Mouse (Mus musculus) embryonic facial prominence, embryonic 11.5 days (tissue): ENCODE data around the gene Lbx1. TPM values are rescaled to one million over a fixed set of nuclear protein-coding genes. Genes with fewer than 3 reads are reported as not detected.

Experiments used
- ATAC-seq: fragments of 200-750 bp; cut with Nextera tagmentation; replicated peaks from 2 replicates; pipeline ENCODE4 v1.8.0; 2017; ENCODE audit warnings: low read depth; ENCODE audit not compliant: insufficient number of reproducible peaks, low FRiP score, low TSS enrichment
- DNase-seq: peaks from one replicate; pipeline ENCODE4 v3.0.0-alpha.2; 2015; ENCODE audit warnings: low spot score
- H3K27ac ChIP-seq: fragments of 300-500 bp; sonication (generic); replicated peaks from 2 replicates; pipeline ENCODE4 v1.5.1; 2014; ENCODE audit warnings: mild to moderate bottlenecking, low read depth, low read length, control low read depth
- H3K27me3 ChIP-seq: fragments of 300-500 bp; sonication (generic); 2 replicates; pipeline ENCODE4 v1.6.1; 2014; ENCODE audit warnings: mild to moderate bottlenecking, low read length, moderate library complexity, mixed read lengths; ENCODE audit not compliant: control insufficient read depth, insufficient read depth
- H3K36me3 ChIP-seq: fragments of 300-500 bp; sonication (generic); replicated peaks from 2 replicates; pipeline ENCODE4 v1.6.1; 2014; ENCODE audit warnings: low read depth, mild to moderate bottlenecking, low read length, moderate library complexity, mixed read lengths; ENCODE audit not compliant: control insufficient read depth, insufficient read depth
- H3K4me1 ChIP-seq: fragments of 300-500 bp; sonication (generic); 2 replicates; pipeline ENCODE4 v1.6.1; 2014; ENCODE audit warnings: low read length, mixed read lengths; ENCODE audit not compliant: control insufficient read depth, insufficient read depth
- H3K4me2 ChIP-seq: fragments of 300-500 bp; sonication (generic); 2 replicates; pipeline ENCODE4 v1.6.1; 2014; ENCODE audit warnings: low read depth, mild to moderate bottlenecking, control low read depth, low read length, moderate library complexity
- H3K4me3 ChIP-seq: fragments of 300-500 bp; sonication (generic); 2 replicates; pipeline ENCODE4 v1.5.1; 2014; ENCODE audit warnings: low read depth, low read length, control low read depth
- H3K9ac ChIP-seq: fragments of 300-500 bp; sonication (generic); replicated peaks from 2 replicates; pipeline ENCODE4 v1.6.1; 2014; ENCODE audit warnings: mild to moderate bottlenecking, control low read depth, low read length
- H3K9me3 ChIP-seq: fragments of 300-500 bp; sonication (generic); replicated peaks from 2 replicates; pipeline ENCODE4 v1.6.1; 2016; ENCODE audit warnings: mild to moderate bottlenecking, low read length, inconsistent platforms, mixed read lengths; ENCODE audit not compliant: control insufficient read depth
- WGBS: fragments of 180-500 bp; shearing (Covaris S2); extraction: QIAGEN DNeasy Blood & Tissue Kit; methylation state at CpG from one replicate; pipeline ENCODE4 v1.1.7; 2014; 5-methylcytosine and 5-hydroxymethylcytosine counted together
- polyA plus RNA-seq: library from polyadenylated mRNA; unstranded; fragments of >200 nt; fragmentation: Nextera tagmentation; extraction: Ambion mirVana; gene quantifications from 2 replicates; pipeline ENCODE4 v1.2.1, GENCODE M21; 2014

Lbx1 gene
- polyA plus RNA-seq, 1 experiment from 2014 or later = 0.48 TPM

DNA sequence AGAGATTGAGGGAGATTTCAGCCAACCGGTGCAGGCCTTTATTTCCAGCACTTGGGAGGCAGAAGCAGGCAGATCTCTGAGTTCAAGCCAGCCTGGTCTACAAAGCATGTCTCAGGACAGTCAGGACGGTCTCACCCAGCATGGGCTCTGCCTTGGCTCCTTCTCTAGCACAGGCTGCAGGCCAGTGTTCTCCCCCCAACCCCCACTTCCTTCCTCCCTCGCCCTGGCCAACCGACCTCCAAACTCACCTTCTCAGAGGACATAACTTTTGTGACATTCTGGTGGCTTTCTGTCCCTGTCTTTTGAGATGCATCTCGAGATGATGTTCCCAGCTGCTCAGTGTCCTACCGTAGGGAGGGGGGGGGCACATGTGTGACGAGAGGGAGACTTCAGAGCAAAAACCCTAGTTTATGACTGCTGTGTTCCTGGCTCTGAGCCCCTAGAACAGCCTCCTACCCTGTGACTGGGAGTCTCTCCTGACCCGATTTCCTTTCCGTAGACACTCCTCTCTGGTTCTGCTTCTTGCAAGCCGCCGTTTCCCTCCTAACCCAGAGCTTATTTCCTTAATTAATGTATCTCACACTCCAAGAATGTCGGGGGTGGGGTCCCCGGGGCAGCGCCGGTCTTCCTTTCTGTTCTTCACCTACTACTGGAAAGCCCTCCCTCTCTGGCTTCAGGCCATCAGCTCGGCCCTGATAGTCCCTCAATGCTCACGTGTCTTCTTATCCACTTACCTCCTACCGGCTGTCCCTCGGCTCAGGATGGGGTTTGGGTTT lies 27.8 kb downstream of the Lbx1 start:
- peak overlapping the region; percentile 5; the same call in 1 of the 2 replicates for H3K4me2 ChIP-seq
- 33% methylated on average over 19 of the region's 19 CpGs for WGBS
- no peaks in the 10 kb centered on the region for H3K27me3 ChIP-seq
- DNase-seq = peak; percentile 50
- H3K36me3 ChIP-seq = no peaks in the 10 kb centered on the region
- H3K4me1 ChIP-seq = no peaks in the 10 kb centered on the region
- peak; percentile 29; the same call in 1 of the 2 replicates for ATAC-seq
- H3K4me3 ChIP-seq = no peak overlapping the region
- no peak overlapping the region for H3K27ac ChIP-seq
- no peak overlapping the region for H3K9ac ChIP-seq
- H3K9me3 ChIP-seq = no peaks in the 10 kb centered on the region

DNA sequence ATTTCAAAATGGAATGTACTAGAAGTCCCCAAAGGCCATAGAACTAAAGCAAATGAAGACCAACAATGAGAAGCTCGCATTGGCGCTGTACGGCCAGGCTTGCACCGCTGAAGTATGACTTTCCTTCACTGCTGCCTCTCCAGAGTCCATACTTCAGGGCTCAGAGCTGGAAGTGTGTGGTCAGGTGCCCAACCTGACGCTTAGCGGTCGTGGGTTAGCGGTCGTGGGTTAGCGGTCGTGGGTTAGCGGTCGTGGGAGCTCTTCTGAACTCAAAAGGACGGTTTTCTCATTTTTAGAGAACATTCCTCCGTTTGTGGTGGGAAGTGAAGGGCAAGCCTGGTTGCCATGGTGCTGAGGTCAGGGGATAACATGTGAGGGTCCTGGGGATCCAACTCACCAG lies 28.5 kb downstream of the Lbx1 start:
- no peaks in the 10 kb centered on the region for H3K36me3 ChIP-seq
- no peak overlapping the region for H3K27ac ChIP-seq
- no peak overlapping the region for H3K9ac ChIP-seq
- ATAC-seq (no peak), DNase-seq (no peak)
- H3K4me3 ChIP-seq = no peak overlapping the region
- WGBS = 96% methylated on average over 15 of the region's 15 CpGs
- no peaks in the 10 kb centered on the region for H3K9me3 ChIP-seq
- no peaks in the 10 kb centered on the region for H3K27me3 ChIP-seq
- no peaks in the 10 kb centered on the region for H3K4me1 ChIP-seq
- no peak overlapping the region for H3K4me2 ChIP-seq

DNA sequence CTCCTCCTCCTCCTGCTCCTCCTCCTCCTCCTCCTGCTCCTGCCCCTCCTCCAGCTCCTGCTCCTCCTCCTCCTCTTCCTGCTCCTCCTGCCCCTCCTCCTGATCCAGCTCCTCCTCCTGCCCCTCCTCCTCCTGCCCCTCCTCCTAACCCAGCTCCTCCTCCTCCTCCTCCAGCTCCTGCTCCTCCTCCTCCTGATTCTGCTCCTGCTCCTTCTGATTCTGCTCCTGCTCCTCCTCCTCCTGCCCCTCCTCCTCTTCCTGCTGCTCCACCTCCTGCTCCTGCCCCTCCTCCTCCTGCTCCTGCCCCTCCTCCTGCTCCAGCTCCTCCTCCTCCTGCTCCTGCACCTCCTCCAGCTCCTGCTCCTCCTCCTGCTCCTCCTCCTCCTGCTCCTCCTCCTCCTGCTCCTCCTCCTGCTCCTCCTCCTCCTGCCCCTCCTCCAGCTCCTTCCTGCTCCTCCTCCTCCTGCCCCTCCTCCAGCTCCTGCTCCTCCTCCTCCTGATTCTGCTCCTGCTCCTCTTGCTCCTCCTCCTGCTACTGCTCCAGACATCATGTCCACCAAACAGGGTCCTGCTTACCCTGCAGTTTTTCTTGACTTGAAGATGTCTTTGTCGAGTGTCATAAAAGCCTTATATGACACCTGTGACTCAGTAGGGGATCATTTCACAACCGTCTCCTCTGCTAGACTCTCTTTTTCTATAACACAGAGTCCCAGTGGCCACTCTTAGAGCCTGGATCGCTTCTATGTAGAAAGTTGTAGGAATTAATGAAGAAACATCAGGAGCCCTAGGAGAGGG lies 30.1 kb downstream of the Lbx1 start:
- H3K27ac ChIP-seq = no peak overlapping the region
- DNase-seq (no peak), ATAC-seq (no peak)
- no peaks in the 10 kb centered on the region for H3K36me3 ChIP-seq
- WGBS = 88% methylated on average over 3 of the region's 3 CpGs
- no peaks in the 10 kb centered on the region for H3K9me3 ChIP-seq
- H3K4me3 ChIP-seq = no peak overlapping the region
- no peak overlapping the region for H3K4me2 ChIP-seq
- H3K4me1 ChIP-seq = no peaks in the 10 kb centered on the region
- H3K9ac ChIP-seq = no peak overlapping the region
- H3K27me3 ChIP-seq = no peaks in the 10 kb centered on the region

- H3K4me2 ChIP-seq = no peak overlapping the region
- H3K4me1 ChIP-seq = no peaks in the 10 kb centered on the region
- H3K36me3 ChIP-seq = no peaks in the 10 kb centered on the region
- ATAC-seq (no peak), DNase-seq (no peak)
- H3K27me3 ChIP-seq = no peaks in the 10 kb centered on the region
- WGBS = 91% methylated on average over 8 of the region's 8 CpGs
- no peak overlapping the region for H3K9ac ChIP-seq
- H3K9me3 ChIP-seq = peaks cover 4% of the 10 kb centered on the region; the same call in 1 of the 2 replicates
- no peak overlapping the region for H3K27ac ChIP-seq
- no peak overlapping the region for H3K4me3 ChIP-seq
Measured at GRCm38 (mm10) chr19:45196967-45197366, 38.6 kb downstream of the Lbx1 start.

DNA sequence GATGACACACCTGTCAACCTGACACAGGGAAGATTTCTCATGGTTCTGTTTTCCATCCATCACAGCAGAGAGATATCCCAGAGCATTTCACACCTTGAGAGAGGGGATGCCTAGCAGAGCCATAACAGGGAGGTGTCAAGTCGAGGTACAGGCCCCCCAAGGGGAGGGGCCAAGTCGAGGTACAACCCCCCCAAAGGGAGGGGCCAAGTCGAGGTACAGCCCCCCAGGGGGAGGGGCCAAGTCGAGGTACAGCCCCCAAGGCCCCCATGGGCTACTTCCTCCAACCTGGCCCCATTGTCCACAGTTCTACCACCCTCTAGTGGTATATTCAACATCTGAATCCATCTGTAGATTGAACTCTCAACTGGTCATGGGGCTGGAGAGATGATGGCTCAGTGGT lies 41.0 kb downstream of the Lbx1 start:
- Histone ChIP-seq H3K4me3 (no peak overlapping the region), H3K4me1 (no peaks in the 10 kb centered on the region), H3K27me3 (no peaks in the 10 kb centered on the region), H3K36me3 (no peaks in the 10 kb centered on the region), H3K9me3 (peaks cover 4% of the 10 kb centered on the region; the same call in 1 of the 2 replicates), H3K27ac (no peak overlapping the region), H3K4me2 (no peak overlapping the region), H3K9ac (no peak overlapping the region)
- 55% methylated on average over 4 of the region's 4 CpGs for WGBS
- DNase-seq (no peak), ATAC-seq (no peak)

Other genes starting within 250 kb of the Lbx1 start
- gene Sema4g, start 246.7 kb downstream of the Lbx1 start, polyA plus RNA-seq = 4.5 TPM in 2 replicates
- 18.0 and 19.7 TPM in 2 replicates for gene Twnk, start 230.1 kb downstream of the Lbx1 start, polyA plus RNA-seq
- gene Mrpl43, start 229.4 kb downstream of the Lbx1 start, polyA plus RNA-seq = 62.9 and 66.8 TPM in 2 replicates
- 53.2 and 57.8 TPM in 2 replicates for gene Lzts2, start 221.4 kb downstream of the Lbx1 start, polyA plus RNA-seq
- gene Pdzd7, start 190.1 kb downstream of the Lbx1 start, polyA plus RNA-seq = 0.21 and 0.41 TPM in 2 replicates
- 14.7 and 15.4 TPM in 2 replicates for gene Sfxn3, start 188.3 kb downstream of the Lbx1 start, polyA plus RNA-seq
- gene Kazald1, start 160.6 kb downstream of the Lbx1 start, polyA plus RNA-seq = 2.9 and 6.5 TPM in 2 replicates
- gene Tlx1, start 85.1 kb downstream of the Lbx1 start, polyA plus RNA-seq = 1.8 and 2.0 TPM in 2 replicates
- gene Btrc, start 127.9 kb upstream of the Lbx1 start, polyA plus RNA-seq = 53.6 and 56.0 TPM in 2 replicates